Mouse (Mus musculus) NIH3T3 (cell line): ENCODE results near the gene Fam110a.
"Not testable (repeated sequence)": the region's sequence is repeated elsewhere in the genome, so short reads cannot be mapped to it uniquely, and the experiment has no call there.

Experiments used
- DNase-seq: peaks from one replicate; pipeline ENCODE4 v3.0.0-alpha.2; 2012; ENCODE audit warnings: low read depth

The Fam110a gene

DNA sequence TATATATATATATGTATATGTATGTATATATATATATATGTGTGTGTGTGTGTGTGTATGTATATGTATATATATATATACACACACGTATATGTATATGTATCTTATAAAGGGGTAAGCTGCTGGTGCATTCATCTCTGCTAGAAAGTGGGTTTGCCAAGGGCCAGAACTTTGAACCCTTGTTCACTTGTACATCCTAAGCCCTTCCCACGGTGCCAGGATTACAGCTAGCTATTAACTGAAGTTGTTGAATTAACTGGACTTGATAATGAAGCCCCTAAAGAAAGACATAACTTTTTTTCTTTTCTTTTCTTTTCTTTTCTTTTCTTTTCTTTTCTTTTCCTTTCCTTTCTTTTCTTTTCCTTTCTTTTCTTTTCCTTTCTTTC lies 17.2 kb upstream of the Fam110a start:
- DNase-seq: not testable (repeated sequence)

DNA sequence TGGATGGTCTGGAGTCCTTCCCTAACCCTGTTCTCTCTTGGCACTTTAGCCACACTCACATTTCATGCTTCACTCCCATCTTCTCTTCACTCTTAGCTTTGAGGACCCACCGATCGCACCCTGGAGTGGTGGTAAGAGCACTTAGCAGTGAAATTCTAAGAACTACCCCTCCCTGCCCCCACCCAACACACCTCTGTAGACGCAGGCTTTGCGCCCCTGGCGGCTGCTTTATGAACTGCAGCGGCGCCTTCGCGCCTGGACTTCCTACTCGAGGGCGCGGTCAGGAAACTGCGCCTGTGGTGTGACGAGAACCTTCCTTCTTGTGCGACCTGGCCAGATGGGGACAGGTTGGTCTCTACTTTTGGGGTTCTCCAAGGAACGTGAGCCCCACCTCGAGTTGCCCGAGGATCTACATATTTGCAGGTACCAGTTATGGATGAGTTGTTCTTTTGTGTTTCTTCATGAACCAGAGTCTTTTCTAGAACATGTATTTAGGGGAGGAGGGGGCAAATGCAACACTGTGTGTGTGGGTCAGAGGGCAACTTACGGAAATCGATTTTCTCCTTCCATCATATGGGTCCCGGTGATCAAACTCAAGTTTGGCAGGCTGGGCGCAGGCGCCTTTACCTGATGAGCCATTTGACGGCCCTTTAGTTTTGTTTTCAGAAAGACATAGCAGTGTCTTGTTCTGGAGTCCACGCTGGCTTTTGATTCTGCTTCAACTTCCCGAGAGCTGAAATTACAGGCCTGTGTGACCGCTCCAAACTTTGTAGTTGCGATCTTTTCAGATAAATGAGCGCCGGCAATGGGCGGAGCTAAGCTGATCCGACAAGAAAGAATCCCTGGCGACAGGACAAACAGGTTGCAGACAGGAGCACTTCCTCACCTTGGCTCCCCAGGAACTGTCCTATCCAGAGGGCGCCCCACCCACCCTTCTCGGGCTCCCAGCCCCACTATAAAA lies 16.5 kb upstream of the Fam110a start, which contains the start of gene Slc52a3:
Slc52a3 (plus strand) TSS at position 283 of the 961 bp plus-strand sequence.
- DNase-seq: peak; percentile 46

DNA sequence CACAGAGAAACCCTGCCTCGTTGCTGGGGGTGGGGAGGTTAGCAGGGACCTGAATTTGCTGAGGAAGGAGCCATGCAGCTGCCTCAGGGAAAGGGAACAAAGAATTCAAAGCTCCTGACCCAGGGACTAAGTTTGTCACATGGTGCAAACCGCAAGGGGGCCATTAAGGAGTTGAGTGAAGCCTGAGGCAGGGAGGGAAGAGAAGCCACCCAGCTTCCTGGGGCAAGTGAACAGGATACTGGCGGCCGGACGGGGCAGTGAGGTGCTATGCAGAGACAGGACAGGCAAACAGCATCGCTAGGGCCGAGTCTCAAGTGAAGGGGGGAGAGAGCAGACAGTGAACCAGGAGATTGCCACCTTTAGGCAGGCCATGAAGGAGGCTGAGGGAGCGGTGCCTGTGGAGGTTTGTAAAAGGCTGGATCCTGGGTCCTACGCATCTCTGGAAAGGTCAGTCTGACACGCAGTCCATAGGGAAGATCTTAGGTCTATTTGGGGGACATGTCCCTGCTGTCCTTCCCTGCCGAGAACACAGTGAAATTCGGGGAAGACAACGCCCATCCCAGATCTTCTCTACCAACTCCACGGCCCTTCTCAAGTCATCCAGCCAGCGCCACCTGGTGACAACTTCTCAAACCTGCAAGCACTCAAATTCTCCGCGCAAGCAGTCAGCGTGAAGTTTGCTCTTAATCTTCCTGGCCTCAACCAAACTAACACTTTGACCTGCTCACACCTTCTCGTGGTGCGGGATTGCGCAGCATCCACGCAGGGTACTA lies 14.5 kb upstream of the Fam110a start:
- DNase-seq: peak; percentile 88

DNA sequence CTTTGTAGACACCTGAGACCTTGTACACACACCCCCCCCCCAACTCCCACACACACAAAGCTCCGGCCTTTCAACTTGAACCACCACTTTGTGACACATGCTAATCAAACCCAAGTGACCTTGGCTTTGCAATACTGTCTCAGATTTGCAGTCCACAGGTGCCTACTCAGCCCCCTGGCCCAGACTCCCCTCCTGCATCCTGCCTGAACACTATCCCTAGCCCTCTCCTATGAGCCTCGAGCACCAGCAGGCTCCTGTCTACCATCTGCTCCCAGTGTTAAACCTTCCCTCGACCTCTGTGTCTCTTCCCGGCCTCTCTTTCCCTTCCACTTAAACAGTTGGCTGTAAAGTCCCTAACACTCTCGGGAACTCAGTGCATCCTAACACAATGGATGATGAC lies 11.4 kb upstream of the Fam110a start:
- no peak for DNase-seq

DNA sequence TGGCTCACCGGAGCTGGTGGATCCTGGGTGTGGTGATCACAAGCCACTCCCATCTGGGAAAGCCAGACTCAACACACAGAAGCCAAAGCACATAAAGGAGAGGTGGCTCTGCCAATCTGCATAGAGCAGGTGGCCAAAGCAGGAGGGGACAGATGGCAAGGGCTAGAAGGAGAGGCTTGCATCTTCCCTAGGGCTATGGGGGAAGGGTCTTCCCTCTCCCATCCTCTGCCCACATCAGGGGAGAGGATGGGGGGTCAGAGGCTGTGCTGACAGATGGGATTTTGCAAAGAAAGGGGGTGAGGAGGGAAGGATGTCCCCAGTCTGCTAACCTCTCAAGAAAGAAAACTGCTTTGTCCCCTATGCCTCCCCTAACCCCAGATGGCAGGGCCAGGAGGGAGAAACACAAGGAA lies 11.0 kb upstream of the Fam110a start:
- no peak for DNase-seq

DNA sequence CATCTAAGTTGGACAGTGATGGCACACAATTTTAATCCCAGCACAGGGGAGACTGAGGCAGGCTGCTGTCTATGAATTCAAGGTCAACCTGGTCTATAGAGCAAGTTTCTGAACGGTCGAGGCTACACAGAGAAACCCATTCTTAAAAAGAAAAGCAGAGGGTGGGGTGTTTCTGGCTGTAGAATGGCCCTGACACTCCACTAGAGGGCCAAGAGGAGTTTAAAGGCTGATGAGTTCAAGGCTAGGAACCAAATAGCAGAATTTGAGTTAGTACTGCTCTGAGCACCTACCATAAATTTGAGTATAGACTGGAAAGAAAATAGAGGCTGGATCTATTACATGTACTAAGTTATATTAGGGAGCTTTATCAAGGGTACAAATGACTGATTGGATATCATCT lies 9.0 kb upstream of the Fam110a start:
- no peak for DNase-seq

DNA sequence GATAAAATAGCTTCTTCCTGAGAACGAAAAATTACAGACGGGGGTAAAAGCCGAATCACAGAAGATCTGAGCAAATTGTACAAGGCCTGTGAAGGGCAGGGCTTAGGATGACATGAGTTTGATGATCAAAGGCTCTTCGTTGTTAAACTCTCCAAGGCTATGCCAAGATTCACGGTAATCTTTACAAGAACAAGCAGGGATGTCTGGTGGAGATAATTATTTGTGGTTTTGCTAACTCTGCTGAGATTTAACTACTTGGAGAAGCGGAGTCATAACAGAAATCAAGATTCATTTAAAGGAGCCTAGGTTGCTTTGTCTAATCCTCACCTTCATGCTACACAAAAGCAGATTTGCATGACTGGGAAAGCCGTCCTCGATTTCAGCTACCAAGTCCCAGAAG lies 6.9 kb upstream of the Fam110a start:
- DNase-seq: no peak

DNA sequence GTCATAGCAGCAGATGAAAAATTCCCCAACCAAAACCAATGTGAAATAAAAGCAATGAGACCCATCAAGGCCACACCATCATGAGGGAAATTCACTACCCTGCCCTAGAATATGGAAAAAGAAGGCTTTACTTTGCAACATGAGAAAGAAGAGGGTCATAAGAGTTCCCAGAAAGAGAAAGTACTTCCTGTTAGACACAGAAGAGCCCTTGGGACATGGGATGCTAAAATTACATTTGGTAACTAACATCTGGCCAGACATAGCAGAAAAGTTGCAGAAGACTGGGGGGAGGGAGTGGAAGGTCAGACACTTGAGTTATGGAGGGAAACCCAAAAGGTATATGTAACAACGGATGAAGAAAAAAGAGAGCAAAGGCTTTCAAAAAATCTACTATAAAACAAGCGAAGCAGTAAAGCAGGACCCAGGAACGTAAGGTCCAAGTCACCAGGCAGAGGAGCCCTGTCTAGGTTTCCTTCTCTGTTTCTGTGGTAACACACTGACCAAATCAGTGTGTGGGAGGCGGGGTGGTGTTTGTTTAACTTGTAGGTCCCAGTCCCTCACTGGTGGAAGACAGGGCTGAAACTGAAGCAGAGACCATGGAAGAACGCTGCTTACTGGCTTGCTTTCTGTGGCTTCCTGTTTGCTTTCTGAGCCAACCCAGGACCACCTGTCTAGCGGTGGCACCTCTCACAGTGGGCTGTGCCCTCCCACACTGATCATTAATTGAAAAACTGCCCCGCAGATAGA lies 5.6 kb upstream of the Fam110a start:
- DNase-seq: no peak

DNA sequence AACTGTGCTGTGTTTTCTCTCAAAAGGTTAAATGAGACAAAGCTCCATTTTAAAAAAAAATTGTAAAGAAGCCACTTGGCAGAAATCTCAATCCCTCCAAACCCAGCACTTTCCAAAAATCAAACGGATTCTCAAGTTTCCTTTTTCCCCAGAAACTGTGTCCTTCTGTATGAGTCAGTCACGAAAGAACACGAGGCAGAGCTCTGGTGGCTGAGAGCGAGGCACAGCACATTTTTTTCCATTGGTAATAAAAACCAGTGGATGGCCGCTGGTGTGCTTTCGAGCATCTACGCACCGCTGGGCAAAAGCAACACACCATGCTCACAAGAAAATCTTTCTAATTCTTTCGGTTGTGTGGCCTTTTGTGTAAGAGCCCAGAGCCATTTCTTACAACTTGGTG lies 4.0 kb upstream of the Fam110a start:
- peak; percentile 46 for DNase-seq

DNA sequence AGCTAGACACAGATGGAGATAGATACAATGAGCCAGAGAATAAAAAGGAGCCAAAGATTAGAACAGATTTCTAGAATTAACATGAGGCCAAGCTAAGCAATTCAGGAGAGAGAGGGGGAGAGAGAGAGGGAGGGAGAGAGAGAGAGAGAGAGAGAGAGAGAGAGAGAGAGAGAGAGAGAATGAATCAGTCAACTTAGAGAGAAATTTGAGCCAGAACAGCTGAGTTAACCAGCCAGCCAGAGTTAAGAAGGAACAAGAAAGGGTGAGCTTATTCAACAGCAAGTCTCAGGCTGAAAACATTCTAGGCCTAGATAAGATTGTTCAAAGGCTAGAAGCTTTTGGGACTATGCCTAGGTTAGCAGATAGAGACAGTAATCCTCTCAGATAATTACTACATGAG lies 2.5 kb upstream of the Fam110a start:
- DNase-seq: no peak

DNA sequence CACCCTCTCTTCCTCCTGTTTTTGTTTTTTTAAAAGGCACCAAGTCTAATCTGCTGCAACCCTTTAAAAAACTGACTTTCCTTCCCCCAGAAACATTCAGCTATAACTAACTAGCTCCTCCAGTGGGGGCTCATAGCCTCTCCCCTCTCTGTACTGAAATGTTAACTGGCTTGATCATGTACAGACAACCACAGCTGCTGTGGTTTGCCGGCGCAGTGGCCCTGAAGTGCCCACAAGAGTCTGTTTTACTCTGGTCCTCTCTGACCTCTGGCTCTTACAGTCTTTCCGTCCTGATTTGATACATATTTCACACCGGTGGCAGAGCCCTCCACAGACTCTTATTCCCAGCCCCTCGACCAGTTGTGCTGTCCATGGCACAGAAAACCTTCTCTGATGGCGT lies 1.2 kb upstream of the Fam110a start:
- DNase-seq: no peak

DNA sequence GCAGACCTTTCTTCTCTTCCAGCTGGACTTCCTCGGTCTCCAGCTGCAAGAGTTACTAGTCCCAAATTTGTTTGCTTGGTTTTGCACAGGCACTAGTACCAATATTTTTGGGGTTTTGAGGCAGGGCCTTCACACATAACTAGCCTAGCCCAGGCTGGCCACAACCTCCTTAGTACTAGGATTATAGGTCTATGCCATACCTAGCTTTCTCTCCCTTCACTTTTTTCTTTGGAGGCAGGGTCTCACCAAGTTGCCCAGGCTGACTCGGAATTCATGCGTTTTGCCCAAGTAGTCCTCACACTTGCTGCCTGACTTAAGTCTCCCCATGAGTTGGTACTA lies 305 bp upstream of the Fam110a start:
- DNase-seq: no peak

DNA sequence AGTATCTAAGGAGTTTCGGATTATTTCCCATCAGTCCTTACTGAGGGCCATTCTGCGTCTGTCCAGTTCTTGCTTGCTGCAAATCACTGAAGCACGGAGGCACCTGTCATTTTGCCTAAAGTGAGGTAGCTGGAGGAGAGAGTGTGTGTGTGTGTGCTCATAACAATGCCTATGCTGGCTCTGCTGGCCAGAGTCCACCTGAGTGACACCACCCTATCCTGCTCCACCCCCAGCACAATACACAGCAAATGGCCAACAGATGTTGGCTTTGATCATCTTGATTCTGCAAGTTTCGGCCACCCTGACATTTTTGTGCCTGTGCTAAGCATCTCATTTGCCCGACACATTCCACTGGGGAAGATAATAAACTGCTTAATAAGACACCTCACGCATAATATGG lies 1.5 kb downstream of the Fam110a start:
- DNase-seq: no peak

DNA sequence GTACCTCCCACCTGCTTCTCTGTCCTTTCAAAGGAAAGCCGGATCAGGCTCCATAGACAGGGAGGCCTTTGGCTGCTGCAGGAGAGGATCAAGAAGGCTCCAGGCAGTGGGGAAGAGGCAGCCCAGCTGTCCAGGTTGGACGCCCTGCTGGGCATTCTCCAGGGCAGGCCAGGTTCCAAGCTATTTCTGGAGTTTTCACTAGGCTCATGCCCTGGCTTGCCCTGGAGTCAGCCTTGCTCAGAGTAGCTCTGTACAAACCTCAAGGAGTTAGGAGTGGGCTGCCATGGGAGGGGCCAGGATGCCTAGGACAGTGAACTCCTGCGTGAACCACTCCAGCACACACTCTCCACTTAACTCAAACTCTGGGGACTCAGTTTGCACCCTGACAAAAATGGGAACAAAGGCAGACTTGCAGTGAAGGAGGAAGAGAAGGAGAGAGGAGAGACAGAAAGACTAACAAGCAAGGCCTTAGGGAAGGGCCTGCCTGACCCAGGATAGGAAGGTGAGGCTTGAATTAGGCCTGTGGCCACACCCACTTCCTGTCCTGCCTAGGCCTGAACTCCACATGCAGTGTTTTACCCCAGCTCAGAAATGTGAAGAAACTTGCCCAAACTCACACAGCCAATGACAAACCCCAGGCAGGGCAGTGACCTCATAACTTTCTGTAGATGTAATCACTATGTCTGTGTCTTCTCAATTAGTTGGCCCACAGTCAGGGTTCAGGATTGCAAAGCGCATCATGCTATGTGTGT lies 2.2 kb downstream of the Fam110a start:
- peak; percentile 25 for DNase-seq

DNA sequence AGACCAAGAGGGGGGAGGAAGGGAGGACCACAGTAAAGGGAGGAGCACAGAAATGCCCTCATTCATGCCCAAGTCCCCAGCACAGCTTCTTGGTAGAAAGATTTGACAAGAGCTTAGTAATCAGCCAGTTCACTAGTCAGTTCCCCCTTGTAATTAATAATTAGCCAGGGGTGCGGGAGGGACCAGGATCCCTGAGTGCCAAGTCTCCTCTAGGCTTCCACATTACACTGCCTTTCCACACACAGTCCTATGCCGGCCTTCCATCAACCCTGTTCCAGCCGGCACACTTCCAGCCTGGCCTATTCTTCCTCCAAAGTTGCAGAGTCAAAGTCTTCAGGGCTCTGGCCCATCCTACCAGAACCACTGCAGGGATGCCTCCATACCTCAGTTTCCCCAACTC lies 4.0 kb downstream of the Fam110a start:
- DNase-seq: no peak

DNA sequence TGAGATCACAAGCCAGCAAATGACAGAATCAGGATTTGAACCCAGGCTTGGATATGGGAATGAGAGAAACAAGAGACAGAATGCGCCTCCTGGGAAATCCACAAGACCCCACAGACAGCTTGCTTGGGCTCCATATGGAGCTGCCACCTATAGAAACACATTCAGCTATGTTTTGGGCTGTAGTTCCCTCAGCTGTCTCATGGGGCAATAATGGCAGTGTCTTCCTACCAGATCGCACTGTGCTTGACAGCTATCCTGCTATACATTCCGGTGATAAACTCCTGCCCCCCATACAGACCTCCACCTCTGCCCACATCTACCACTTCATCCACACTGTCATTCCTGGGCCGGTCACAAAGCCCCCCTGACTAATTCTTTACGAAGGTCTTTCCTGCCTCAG lies 4.7 kb downstream of the Fam110a start:
- DNase-seq: no peak

DNA sequence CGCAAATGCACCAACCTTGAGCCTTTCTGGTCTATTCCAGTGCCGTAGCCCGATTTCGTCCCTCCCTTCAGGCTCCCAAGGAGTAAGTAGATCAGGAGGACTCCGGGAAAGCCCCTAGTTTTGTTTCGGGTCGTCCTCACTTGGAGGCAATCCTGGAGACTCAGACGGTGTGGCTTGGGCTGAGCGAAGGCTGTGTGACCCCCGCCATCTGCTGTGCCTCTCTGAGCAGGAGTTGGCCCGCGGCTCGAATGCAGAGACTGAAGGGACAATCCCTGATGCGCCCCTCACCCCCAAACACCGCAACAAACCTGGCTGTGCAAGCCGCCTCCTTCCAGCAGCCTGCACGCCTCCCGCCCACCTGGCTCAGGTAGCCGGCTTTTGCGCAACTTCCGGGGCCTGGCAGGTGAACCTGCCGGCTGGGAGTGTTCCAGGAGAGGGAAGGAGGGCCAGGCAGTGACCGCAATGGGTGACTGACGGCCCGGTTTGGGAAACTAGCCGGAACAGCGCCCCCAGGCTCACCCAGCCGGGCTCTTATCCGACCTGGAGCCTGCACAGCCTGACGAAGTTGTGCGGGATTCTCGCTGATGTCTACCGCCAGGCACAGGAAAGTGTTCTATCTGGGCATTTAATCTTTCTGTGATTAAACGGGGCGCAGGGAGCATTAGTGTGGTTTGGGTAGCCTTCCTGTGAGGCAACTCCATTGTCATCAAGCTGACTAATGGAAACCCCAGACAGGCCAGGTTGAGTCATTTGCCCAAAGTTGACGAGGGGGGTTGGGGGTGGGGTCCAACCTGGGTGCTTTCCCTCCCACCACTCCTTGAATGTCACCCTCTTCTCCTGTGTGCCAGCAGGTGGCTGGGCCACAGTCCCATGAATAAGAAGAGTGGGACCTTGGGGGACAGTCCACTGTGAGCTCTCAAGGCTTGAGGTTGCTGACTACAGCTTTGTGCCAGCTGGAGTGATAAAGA lies 6.1 kb downstream of the Fam110a start:
- DNase-seq: peak; percentile 55

DNA sequence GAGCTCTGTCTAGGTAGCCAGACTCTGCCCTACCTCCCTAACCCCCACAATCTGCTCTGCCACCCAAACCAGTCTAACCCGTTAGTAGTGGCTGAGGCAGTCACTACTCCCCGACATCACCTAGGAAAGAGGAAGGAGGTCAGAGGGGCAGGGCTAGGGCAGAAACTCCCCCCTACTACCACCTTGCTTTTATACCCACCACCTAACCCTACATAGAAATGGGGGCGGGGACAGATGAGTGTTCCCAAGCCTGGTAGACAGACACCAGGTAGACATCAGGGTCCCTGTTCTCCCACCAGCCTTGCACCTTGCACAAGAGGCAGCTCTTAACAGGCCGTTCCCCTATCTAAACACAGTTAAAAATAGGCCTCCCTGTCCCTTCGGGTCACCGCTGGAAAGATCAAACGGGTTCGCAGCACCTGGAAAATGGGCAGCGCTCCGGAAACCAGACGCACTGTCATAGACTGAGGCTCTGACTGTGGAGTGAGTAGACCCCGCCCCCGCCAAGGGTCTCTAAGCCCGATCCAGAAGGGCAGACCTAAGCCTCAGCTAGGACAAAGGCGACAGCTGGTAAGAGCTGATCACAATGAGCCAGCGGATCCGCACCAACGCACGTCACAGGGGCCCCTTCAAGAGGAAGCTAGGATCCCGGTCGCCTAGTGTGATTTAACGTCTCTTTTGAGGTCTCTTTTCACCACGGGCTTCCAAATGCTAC lies 7.0 kb downstream of the Fam110a start:
- no peak for DNase-seq

DNA sequence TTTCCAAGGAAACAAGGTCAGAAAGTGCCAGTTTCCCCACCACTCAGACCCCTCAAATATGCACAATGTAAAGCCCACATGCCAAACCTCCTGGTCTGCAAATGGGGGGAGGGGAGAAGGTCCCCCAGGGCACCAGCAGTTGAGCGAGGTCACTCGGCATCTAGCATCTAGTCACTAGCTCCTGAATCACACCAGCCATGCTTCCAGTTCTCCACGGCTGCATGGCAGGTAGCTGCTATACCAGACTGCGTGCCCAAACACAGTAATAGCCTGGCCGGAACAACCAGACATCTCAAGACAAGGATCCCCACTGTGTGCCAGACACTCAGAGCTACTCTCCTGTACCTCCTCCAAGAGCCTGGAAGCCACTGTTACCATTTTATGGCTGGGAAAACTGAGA lies 8.3 kb downstream of the Fam110a start:
- no peak for DNase-seq
